Mouse (Mus musculus): ENCODE results near the gene Vgll4.
A peak's percentile ranks its signal among the peaks of the same experiment; 100 is the strongest.

Vgll4 gene

GRCm38 (mm10) chr6:114917129-114917528, 52.7 kb downstream of the Vgll4 start:
- no peak for DNase-seq

- no peak for DNase-seq
Measured at GRCm38 (mm10) chr6:114916715-114916992, 53.1 kb downstream of the Vgll4 start.

GRCm38 (mm10) chr6:114915915-114916714, 53.7 kb downstream of the Vgll4 start:
- DNase-seq, result no peak

- no peak for DNase-seq
Measured at GRCm38 (mm10) chr6:114914041-114914716, 55.6 kb downstream of the Vgll4 start.

- DNase-seq, result no peak
Measured at GRCm38 (mm10) chr6:114913142-114913541, 56.7 kb downstream of the Vgll4 start.

GRCm38 (mm10) chr6:114911540-114911939, 58.3 kb downstream of the Vgll4 start:
- DNase-seq, result no peak

GRCm38 (mm10) chr6:114909801-114910200, 60.0 kb downstream of the Vgll4 start:
- no peak for DNase-seq

- no peak for DNase-seq
Measured at GRCm38 (mm10) chr6:114907459-114907858, 62.3 kb downstream of the Vgll4 start.

GRCm38 (mm10) chr6:114906209-114906608, 63.6 kb downstream of the Vgll4 start:
- DNase-seq, result no peak

- no peak for DNase-seq
Measured at GRCm38 (mm10) chr6:114905253-114906028, 64.4 kb downstream of the Vgll4 start.

GRCm38 (mm10) chr6:114904818-114905217, 65.0 kb downstream of the Vgll4 start:
- no peak for DNase-seq

- DNase-seq, result no peak
Measured at GRCm38 (mm10) chr6:114904233-114904632, 65.6 kb downstream of the Vgll4 start.

GRCm38 (mm10) chr6:114901921-114902320, 67.9 kb downstream of the Vgll4 start:
- no peak for DNase-seq

- DNase-seq, result peak; percentile 14
Measured at GRCm38 (mm10) chr6:114901321-114901824, 68.4 kb downstream of the Vgll4 start.

GRCm38 (mm10) chr6:114900194-114900593, 69.6 kb downstream of the Vgll4 start:
- no peak for DNase-seq

GRCm38 (mm10) chr6:114899652-114900051, 70.1 kb downstream of the Vgll4 start:
- DNase-seq, result no peak

GRCm38 (mm10) chr6:114898949-114899348, 70.8 kb downstream of the Vgll4 start:
- no peak for DNase-seq

- peak; percentile 12 for DNase-seq
Measured at GRCm38 (mm10) chr6:114896281-114896680, 73.5 kb downstream of the Vgll4 start.

- no peak for DNase-seq
Measured at GRCm38 (mm10) chr6:114895191-114895590, 74.6 kb downstream of the Vgll4 start.

- peak; percentile 9 for DNase-seq
Measured at GRCm38 (mm10) chr6:114894548-114895106, 75.2 kb downstream of the Vgll4 start.

- DNase-seq, result peak; percentile 47
Measured at GRCm38 (mm10) chr6:114893427-114894209, 76.2 kb downstream of the Vgll4 start.

GRCm38 (mm10) chr6:114892363-114892762, 77.4 kb downstream of the Vgll4 start:
- DNase-seq, result no peak
